In the genomic region with DNA sequence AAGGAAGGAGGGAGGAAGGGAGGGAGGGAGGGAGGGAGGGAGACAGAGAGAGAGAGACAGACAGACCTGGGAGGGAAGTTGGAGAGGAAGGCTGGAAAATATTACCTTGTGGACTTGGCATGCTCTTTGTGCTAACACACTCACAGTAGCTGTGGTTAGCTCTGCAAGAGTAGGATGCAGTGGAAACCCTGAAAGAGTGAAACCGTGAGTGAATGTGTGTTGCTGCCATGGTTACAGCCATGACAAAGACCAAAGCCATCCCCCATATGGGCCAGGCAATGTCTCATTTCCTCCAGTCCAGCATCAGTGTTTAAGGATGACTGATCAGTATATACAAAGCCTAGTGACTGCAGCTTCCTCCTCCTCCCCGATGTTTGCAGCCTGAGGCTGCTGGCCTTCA, we compare ENCODE assay signal across 9 mouse cellular contexts. TPM values are rescaled to one million over a fixed set of nuclear protein-coding genes. Genes with fewer than 3 reads are reported as not detected.
DNase-seq lines count a peak whose midpoint lies in the region; ATAC-seq and TF ChIP-seq lines count a peak whose summit lies in the region.
"Had no signal": no experiment of that assay in that cellular context is flagged by ENCODE, and none has a peak within 500 bp of the region (broad histone marks: within the 10 kb centered on the region; RNA-seq: fewer than 3 reads in every experiment).

No protein-coding gene starts in this region.

- TF ChIP-seq CTCF in left cerebral cortex, adult 2 months (IDR thresholded peaks at IDR 0.05) = no peak

- intact Hi-C loops in left cerebral cortex, adult 2 months (cut with DNase I) = loop anchor here (1.0 to 5.0 kb wide), 3 partner anchors 130 to 219 kb away; no protein-coding TSS in a partner anchor

- H3K27ac ChIP-seq in intestine, embryonic 15.5 days = no peak overlapping the region
- no peak overlapping the region for H3K27ac ChIP-seq in left cerebral cortex, adult 2 months

- WGBS in intestine, embryonic 15.5 days = 15% methylated on average over 2 of the region's 2 CpGs

- no peaks in the 10 kb centered on the region for H3K27me3 ChIP-seq in intestine, embryonic 15.5 days (replicated peaks)
- H3K27me3 ChIP-seq in splenic B cell, adult 2 months (ENCODE audit: control insufficient read depth, insufficient read depth, low read length, poor library complexity, severe bottlenecking) = no peaks in the 10 kb centered on the region

- no peaks in the 10 kb centered on the region for H3K4me1 ChIP-seq in intestine, embryonic 15.5 days (replicated peaks)

- H3K36me3 ChIP-seq in intestine, embryonic 15.5 days = no peaks in the 10 kb centered on the region
- H3K36me3 ChIP-seq in splenic B cell, adult 2 months (ENCODE audit: control insufficient read depth, insufficient read depth, low read length, poor library complexity, severe bottlenecking) = no peaks in the 10 kb centered on the region

- peak; percentile 17 for DNase-seq in embryo, embryonic 10.5 days (ENCODE audit: low spot score)
- no peak for DNase-seq in embryo, embryonic 9.5 days (ENCODE audit: extremely low spot score)
- peak; percentile 41 for DNase-seq in lung, postnatal 10 days
- no peak for DNase-seq in lung, adult 18-20 months
- DNase-seq in splenic B cell, adult 2 months (ENCODE audit: low read depth, low spot score) = peak; percentile 60
- DNase-seq in left cerebral cortex, adult 2 months (ENCODE audit: extremely low spot score in 1 of 2, low spot score in 2 of 2) = no peak
- no peak for DNase-seq in layer of hippocampus, postnatal 10 days (ENCODE audit: low spot score in 2 of 2)

- 0 out of 2 replicates have a peak overlapping the region, but pooled peaks have one; percentile 45 for H3K4me2 ChIP-seq in intestine, embryonic 15.5 days (replicated peaks)

- H3K4me3 ChIP-seq in intestine, embryonic 15.5 days (replicated peaks) = no peak overlapping the region
- H3K4me3 ChIP-seq in left cerebral cortex, adult 2 months = no peak overlapping the region

- ATAC-seq in intestine, embryonic 15.5 days = peak; percentile 61

- no peak overlapping the region for H3K9ac ChIP-seq in intestine, embryonic 15.5 days

- H3K9me3 ChIP-seq in intestine, embryonic 15.5 days = no peaks in the 10 kb centered on the region

RNA-seq across cellular contexts. Expression of a gene that starts 6.5 kb away (rescaled TPM):
- 1.4 and 1.8 TPM in 2 replicates for polyA plus RNA-seq in intestine, embryonic 15.5 days (2015; fragmentation: Nextera tagmentation; extraction: Ambion mirVana)
- not detected for total RNA-seq in left cerebral cortex, adult 2 months (2021)
- total RNA-seq in layer of hippocampus, postnatal 10 days (2021) = not detected
- total RNA-seq: gastrocnemius, postnatal 25 days had no signal

RNA-seq across cellular contexts. Expression of a gene that starts 47.6 kb away (rescaled TPM):
- polyA plus RNA-seq in intestine, embryonic 15.5 days (2015; fragmentation: Nextera tagmentation; extraction: Ambion mirVana) = 24.0 and 28.0 TPM in 2 replicates
- total RNA-seq in left cerebral cortex, adult 2 months (2021) = 1 to 10 TPM; 3.6 TPM
- 1 to 10 TPM; 6.0 to 6.1 TPM for total RNA-seq in layer of hippocampus, postnatal 10 days (2021)

Comparison
In these comparisons a context has a peak if more than half of its experiments do, and no peak if none do; other contexts are left out.
1. DNase-seq: peak in embryo, embryonic 10.5 days (single experiment), lung, postnatal 10 days (single experiment) and splenic B cell, adult 2 months (single experiment); none in embryo, embryonic 9.5 days (single experiment), lung, adult 18-20 months (0 of 2), left cerebral cortex, adult 2 months (0 of 2) and layer of hippocampus, postnatal 10 days (0 of 2).